Mouse (Mus musculus) thymus, adult 2 months (tissue): ENCODE results near the gene Fam53a.

ENCODE experiments used
- CTCF ChIP-seq: fragments of 200-500 bp; IDR thresholded peaks from 2 replicates; pipeline ENCODE4 v1.5.1; 2012; ENCODE audit warnings: mild to moderate bottlenecking, control low read depth, low read length, moderate library complexity, borderline replicate concordance; ENCODE audit not compliant: control insufficient read depth, poor library complexity, insufficient read depth; ENCODE audit errors: extremely low read depth
- POLR2A ChIP-seq: fragments of 200-500 bp; IDR thresholded peaks from 2 replicates; pipeline ENCODE4 v1.6.1; 2012; ENCODE audit warnings: mild to moderate bottlenecking, low read length, control low read depth, moderate library complexity; ENCODE audit not compliant: control insufficient read depth, poor library complexity, insufficient read depth; ENCODE audit errors: extremely low read depth

GRCm38 (mm10) chr5:33655251-33655840, 25.9 kb upstream of the Fam53a start:
- TF ChIP-seq CTCF, result no peak
- no peak for TF ChIP-seq POLR2A
